Mouse (Mus musculus): ENCODE measurements around the gene Sypl.

DNA sequence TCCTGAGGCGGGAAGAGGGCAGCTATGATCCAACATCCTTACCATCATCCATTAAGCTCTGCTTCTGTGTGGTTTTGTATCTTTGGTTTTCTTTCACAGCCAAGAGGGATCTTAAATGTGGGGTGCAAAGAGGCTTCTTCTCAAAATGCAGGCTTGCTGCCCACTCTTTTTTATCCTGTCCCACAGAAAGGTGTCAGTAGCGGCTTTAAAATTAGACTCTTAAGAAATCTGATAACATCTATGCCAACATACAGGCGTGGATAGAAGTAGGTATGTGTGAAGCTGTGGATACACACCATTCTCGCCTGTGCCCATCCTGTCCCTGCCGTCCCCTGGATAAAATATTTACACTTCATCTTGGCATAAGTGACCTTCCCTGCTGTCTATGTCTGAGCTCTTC is 34.2 kb upstream of the Sypl start:
- no peak for TF ChIP-seq POLR2A (IDR thresholded peaks at IDR 0.05; ENCODE audit: borderline replicate concordance, extremely low read depth, insufficient read depth, insufficient read length, poor library complexity, severe bottlenecking)
- TF ChIP-seq CTCF (IDR thresholded peaks at IDR 0.05; ENCODE audit: borderline replicate concordance, extremely low read depth, insufficient read depth, insufficient read length) = no peak
